Mouse (Mus musculus) E14TG2a.4 (cell line): ENCODE results near the gene Vsnl1.

Experiments
- H3K27me3 ChIP-seq: 2 replicates; pipeline ENCODE4 v1.6.1; 2014; ENCODE audit warnings: low read length, control low read depth; ENCODE audit not compliant: insufficient read depth
- H3K36me3 ChIP-seq: 2 replicates; pipeline ENCODE4 v1.6.1; 2014; ENCODE audit warnings: low read length, control low read depth; ENCODE audit not compliant: insufficient read depth
- H3K4me1 ChIP-seq: replicated peaks from 2 replicates; pipeline ENCODE4 v1.6.1; 2014; ENCODE audit warnings: low read depth, low read length, control low read depth
- H3K4me3 ChIP-seq: replicated peaks from 2 replicates; pipeline ENCODE4 v1.5.1; 2014; ENCODE audit warnings: mild to moderate bottlenecking, low read length
- H3K9me3 ChIP-seq: 2 replicates; pipeline ENCODE4 v1.6.1; 2014; ENCODE audit warnings: low read length, control low read depth
- CTCF ChIP-seq: conservative IDR thresholded peaks from 2 replicates; pipeline ENCODE4 v1.5.1; 2014; ENCODE audit warnings: low read length
- NANOG ChIP-seq: IDR thresholded peaks from 2 replicates; pipeline ENCODE4 v1.6.1; 2014; ENCODE audit warnings: borderline replicate concordance, low read length, mixed read lengths
- POU5F1 ChIP-seq: IDR thresholded peaks from 2 replicates; pipeline ENCODE4 v1.6.1; 2014; ENCODE audit warnings: low read length, borderline replicate concordance

The Vsnl1 gene

DNA sequence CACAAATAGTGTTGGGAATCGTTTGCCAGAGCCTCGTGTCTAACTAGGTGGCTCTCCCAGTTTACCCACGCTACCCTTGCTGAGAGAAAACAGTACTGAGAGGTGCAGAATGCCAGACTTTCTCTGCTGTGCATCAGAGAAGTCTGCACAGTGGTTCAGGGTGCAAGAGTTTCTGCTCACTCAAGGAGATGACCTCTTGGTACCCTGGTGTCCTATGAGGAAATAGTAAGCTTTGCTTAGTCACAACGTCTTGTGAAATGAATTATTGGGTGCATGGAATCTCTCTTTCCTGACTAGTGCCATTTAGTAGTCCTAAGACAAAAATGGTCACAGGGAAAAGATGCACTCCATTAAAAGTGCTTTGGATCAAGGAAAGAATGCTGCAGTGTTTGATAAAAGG is 111.9 kb downstream of the Vsnl1 start:
- Histone ChIP-seq H3K27me3 (peaks cover 2% of the 10 kb centered on the region; the same call in 1 of the 2 replicates), H3K4me3 (no peak overlapping the region), H3K36me3 (no peaks in the 10 kb centered on the region), H3K9me3 (no peaks in the 10 kb centered on the region), H3K4me1 (no peaks in the 10 kb centered on the region)
- no peak for TF ChIP-seq POU5F1
- no peak for TF ChIP-seq CTCF
- TF ChIP-seq NANOG, result no peak

- Histone ChIP-seq H3K4me3 (no peak overlapping the region), H3K36me3 (peaks cover 47% of the 10 kb centered on the region), H3K4me1 (no peaks in the 10 kb centered on the region), H3K9me3 (no peaks in the 10 kb centered on the region), H3K27me3 (no peaks in the 10 kb centered on the region)
- no peak for TF ChIP-seq POU5F1
- TF ChIP-seq CTCF, result no peak
- TF ChIP-seq NANOG, result no peak
Observed at GRCm38 (mm10) chr12:11317671-11318070, 118.7 kb downstream of the Vsnl1 start.

DNA sequence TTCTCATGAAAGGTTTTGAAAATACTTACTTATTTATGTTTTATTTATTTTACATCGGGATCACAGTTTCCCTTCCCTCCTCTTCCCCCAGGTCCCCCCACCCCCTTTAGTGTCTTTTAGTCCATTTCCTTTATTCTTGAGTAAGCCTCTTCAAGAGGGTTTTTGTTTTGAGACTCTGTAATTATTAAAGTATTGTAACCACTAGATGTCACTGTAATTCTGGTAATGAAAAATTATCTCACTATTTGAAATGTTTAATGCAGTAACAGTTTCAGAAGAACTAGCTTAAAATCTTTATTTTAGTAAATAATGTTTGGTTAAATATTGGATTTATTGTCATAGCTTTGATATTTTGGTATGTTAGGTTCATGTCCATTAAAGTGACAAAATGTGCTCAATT is 122.6 kb downstream of the Vsnl1 start:
- Histone ChIP-seq H3K27me3 (no peaks in the 10 kb centered on the region), H3K4me1 (no peaks in the 10 kb centered on the region), H3K4me3 (no peak overlapping the region), H3K9me3 (no peaks in the 10 kb centered on the region), H3K36me3 (peaks cover 78% of the 10 kb centered on the region)
- no peak for TF ChIP-seq CTCF
- TF ChIP-seq POU5F1, result no peak
- TF ChIP-seq NANOG, result no peak

DNA sequence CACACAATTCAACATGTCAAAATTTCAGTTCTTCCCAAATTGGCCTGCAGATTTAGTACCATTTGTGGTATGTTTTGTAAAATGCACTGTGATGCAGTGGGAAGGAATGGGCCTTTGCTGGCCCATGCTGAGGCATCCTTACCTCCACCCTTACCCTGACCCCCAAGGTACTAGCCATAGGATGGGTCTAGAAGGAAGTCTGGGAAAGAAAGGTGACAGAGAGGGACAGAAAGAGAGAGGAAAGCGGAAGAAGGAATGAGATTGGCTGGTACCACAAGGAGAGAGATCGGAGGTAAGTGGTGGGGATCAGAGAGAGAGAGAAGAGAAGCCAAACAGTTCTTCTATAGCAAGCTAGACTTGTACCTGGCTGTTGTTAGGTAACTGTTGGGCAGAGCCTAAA is 125.3 kb downstream of the Vsnl1 start:
- Histone ChIP-seq H3K9me3 (no peaks in the 10 kb centered on the region), H3K27me3 (no peaks in the 10 kb centered on the region), H3K4me3 (no peak overlapping the region), H3K36me3 (peaks cover 80% of the 10 kb centered on the region), H3K4me1 (no peaks in the 10 kb centered on the region)
- no peak for TF ChIP-seq CTCF
- TF ChIP-seq NANOG, result no peak
- no peak for TF ChIP-seq POU5F1

GRCm38 (mm10) chr12:11306753-11307645 is 129.4 kb downstream of the Vsnl1 start:
- H3K36me3 ChIP-seq, result peaks cover 84% of the 10 kb centered on the region
- TF ChIP-seq NANOG, result no peak
- no peaks in the 10 kb centered on the region for H3K9me3 ChIP-seq
- H3K4me1 ChIP-seq, result peaks cover 5% of the 10 kb centered on the region; the same call in 1 of the 2 replicates
- no peak overlapping the region for H3K4me3 ChIP-seq
- no peaks in the 10 kb centered on the region for H3K27me3 ChIP-seq

- Histone ChIP-seq H3K27me3 (no peaks in the 10 kb centered on the region), H3K4me3 (no peak overlapping the region), H3K9me3 (no peaks in the 10 kb centered on the region), H3K36me3 (peaks cover 77% of the 10 kb centered on the region), H3K4me1 (peaks cover 9% of the 10 kb centered on the region; the same call in 1 of the 2 replicates)
- TF ChIP-seq CTCF (no peak), POU5F1 (no peak), NANOG (no peak)
Observed at GRCm38 (mm10) chr12:11300858-11301257, 135.6 kb downstream of the Vsnl1 start.

GRCm38 (mm10) chr12:11286382-11286781 is 150.0 kb downstream of the Vsnl1 start:
- peaks cover 80% of the 10 kb centered on the region for H3K36me3 ChIP-seq
- H3K9me3 ChIP-seq, result no peaks in the 10 kb centered on the region
- TF ChIP-seq CTCF (peak; percentile 24), POU5F1 (no peak)
- H3K4me1 ChIP-seq, result no peaks in the 10 kb centered on the region
- H3K4me3 ChIP-seq, result no peak overlapping the region
- no peaks in the 10 kb centered on the region for H3K27me3 ChIP-seq

DNA sequence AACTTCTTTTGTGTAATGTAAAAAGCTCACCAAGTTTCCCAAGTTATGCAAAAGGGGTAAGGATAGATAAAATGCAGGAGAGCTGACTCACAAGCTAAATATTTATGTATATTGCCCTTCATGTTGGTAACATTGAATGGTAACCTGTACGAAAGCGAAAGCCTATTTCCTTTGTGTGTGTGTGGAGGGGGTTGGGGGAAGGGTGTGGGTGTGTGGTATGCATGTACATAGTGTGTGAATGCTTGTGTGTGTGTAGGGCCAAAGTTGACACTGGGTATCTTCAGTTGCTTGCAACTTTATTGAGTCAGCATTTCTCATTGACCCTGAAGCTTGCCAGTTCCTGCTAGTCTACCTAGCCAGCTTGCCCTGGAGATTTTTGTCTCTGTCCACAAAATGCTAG is 154.8 kb downstream of the Vsnl1 start:
- no peak overlapping the region for H3K4me3 ChIP-seq
- H3K36me3 ChIP-seq, result peaks cover 79% of the 10 kb centered on the region
- no peaks in the 10 kb centered on the region for H3K27me3 ChIP-seq
- no peak for TF ChIP-seq POU5F1
- TF ChIP-seq NANOG, result no peak
- TF ChIP-seq CTCF, result no peak
- H3K9me3 ChIP-seq, result no peaks in the 10 kb centered on the region
- no peaks in the 10 kb centered on the region for H3K4me1 ChIP-seq

- Histone ChIP-seq H3K9me3 (no peaks in the 10 kb centered on the region), H3K27me3 (no peaks in the 10 kb centered on the region), H3K36me3 (peaks cover 69% of the 10 kb centered on the region), H3K4me1 (no peaks in the 10 kb centered on the region), H3K4me3 (no peak overlapping the region)
- TF ChIP-seq NANOG (no peak), CTCF (no peak), POU5F1 (no peak)
Observed at GRCm38 (mm10) chr12:11279886-11280285, 156.5 kb downstream of the Vsnl1 start.
